Mouse (Mus musculus): ENCODE data around the gene Zfp688. TPM values are rescaled to one million over a fixed set of nuclear protein-coding genes. Genes with fewer than 3 reads are reported as not detected.
"Not testable (repeated sequence)": the region's sequence is repeated elsewhere in the genome, so short reads cannot be mapped to it uniquely, and the experiment has no call there.

The Zfp688 gene
- total RNA-seq, 1 experiment from 2014 or later, result 21.1 TPM

DNA sequence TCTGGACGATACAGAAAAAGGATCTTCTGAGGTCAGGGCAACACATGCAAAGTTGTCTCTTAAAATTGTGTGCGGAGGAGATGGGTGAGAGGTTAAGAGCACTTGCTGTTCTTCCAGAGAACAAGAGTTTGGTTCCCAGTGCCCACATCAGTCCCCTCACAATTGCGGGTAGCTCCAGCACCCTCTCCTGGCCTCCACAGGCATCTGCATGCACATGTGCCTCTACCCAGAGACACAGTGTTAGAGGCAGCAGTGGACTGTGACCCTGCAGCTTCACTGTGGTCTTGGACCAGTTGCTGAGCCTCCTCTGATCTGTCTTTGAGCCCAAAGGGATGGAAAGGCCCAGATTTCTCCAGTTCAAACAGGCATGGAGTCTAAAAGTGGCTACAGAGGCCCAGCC, 50.0 kb downstream of the Zfp688 start:
- not testable (repeated sequence) for ATAC-seq (ENCODE audit: extremely low read depth, insufficient number of reproducible peaks, low FRiP score, poor library complexity, severe bottlenecking)

DNA sequence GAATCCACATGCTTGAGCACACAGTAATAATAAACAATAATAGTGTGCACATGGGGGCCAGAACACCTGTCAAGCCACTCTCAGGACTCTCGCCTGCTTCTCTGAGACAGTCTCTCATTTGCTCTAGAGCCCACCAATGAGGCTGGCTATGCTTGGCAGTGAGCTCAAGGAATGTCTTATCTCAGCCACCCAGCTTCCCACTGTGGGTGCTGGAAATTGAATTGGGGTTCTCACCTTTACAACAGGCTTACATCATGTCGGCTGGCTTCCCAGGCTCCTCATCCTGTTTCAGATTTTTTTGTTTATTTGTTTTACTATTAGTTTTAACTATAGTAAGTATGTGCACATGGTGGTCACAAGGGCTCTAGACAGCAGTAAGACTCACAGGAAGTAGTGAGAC, 50.7 kb downstream of the Zfp688 start:
- no peak for ATAC-seq (ENCODE audit: extremely low read depth, insufficient number of reproducible peaks, low FRiP score, poor library complexity, severe bottlenecking)

Other genes starting within 250 kb of the Zfp688 start
- gene Cd2bp2, start 226.0 kb downstream of the Zfp688 start, total RNA-seq (2017), result 54.4 and 58.3 TPM in 2 replicates
- 92.2 and 99.7 TPM in 2 replicates for gene Tbc1d10b, start 213.6 kb downstream of the Zfp688 start, total RNA-seq (2017)
- 8.6 and 10.9 TPM in 2 replicates for gene Mylpf, start 213.2 kb downstream of the Zfp688 start, total RNA-seq (2017)
- 17.9 and 18.5 TPM in 2 replicates for gene Zfp553, start 189.0 kb downstream of the Zfp688 start, total RNA-seq (2017)
- 189 and 198 TPM in 2 replicates for gene Sept1, start 188.9 kb downstream of the Zfp688 start, total RNA-seq (2017)
- gene Zfp771, start 177.8 kb downstream of the Zfp688 start, total RNA-seq (2017), result 6.1 and 7.4 TPM in 2 replicates
- gene Dctpp1, start 161.4 kb downstream of the Zfp688 start, total RNA-seq (2017), result 6.8 and 8.0 TPM in 2 replicates
- gene Sephs2, start 148.0 kb downstream of the Zfp688 start, total RNA-seq (2017), result 193 and 208 TPM in 2 replicates
- gene Itgal, start 125.8 kb downstream of the Zfp688 start, total RNA-seq (2017), result 144 and 148 TPM in 2 replicates
- 5.4 and 6.8 TPM in 2 replicates for gene Zfp768, start 76.5 kb downstream of the Zfp688 start, total RNA-seq (2017)
- gene Zfp747, start 46.0 kb downstream of the Zfp688 start, total RNA-seq (2017), result 23.5 and 24.2 TPM in 2 replicates
- gene 9130019O22Rik, start 34.9 kb downstream of the Zfp688 start, total RNA-seq (2017), result 7.7 and 8.7 TPM in 2 replicates
- gene E430018J23Rik, start 28.4 kb downstream of the Zfp688 start, total RNA-seq (2017), result 7.7 and 9.8 TPM in 2 replicates
- 19.3 and 24.2 TPM in 2 replicates for gene Zfp764, start 15.2 kb downstream of the Zfp688 start, total RNA-seq (2017)
- 2.1 and 2.7 TPM in 2 replicates for gene Zfp689, start 27.1 kb upstream of the Zfp688 start, total RNA-seq (2017)
- gene Prr14, start 37.5 kb upstream of the Zfp688 start, total RNA-seq (2017), result 129 and 155 TPM in 2 replicates
- gene Fbrs, start 57.1 kb upstream of the Zfp688 start, total RNA-seq (2017), result 92.1 and 93.0 TPM in 2 replicates
- gene Srcap, start 89.9 kb upstream of the Zfp688 start, total RNA-seq (2017), result 38.2 and 45.9 TPM in 2 replicates
- 11.8 and 12.4 TPM in 2 replicates for gene Gm42715, start 97.5 kb upstream of the Zfp688 start, total RNA-seq (2017)
- gene Tmem265, start 139.3 kb upstream of the Zfp688 start, total RNA-seq (2017), result 0.58 and 9.6 TPM in 2 replicates
- 74.8 and 88.3 TPM in 2 replicates for gene Phkg2, start 151.3 kb upstream of the Zfp688 start, total RNA-seq (2017)
- gene Ccdc189, start 166.5 kb upstream of the Zfp688 start, total RNA-seq (2017), result 11.8 and 16.8 TPM in 2 replicates
- 127 and 137 TPM in 2 replicates for gene Rnf40, start 166.7 kb upstream of the Zfp688 start, total RNA-seq (2017)
- gene Zfp629, start 193.7 kb upstream of the Zfp688 start, total RNA-seq (2017), result 1.7 and 2.2 TPM in 2 replicates

Measured in neutrophil, adult 5-6 weeks (primary cell).